In genomic region chr6:90606538-90606937, GRCm38 (mm10) we compare ENCODE assay signal across 8 mouse cellular contexts. TPM values are rescaled to one million over a fixed set of nuclear protein-coding genes. Genes with fewer than 3 reads are reported as not detected.
A peak's percentile ranks its signal among the peaks of the same experiment; 100 is the strongest.
DNase-seq lines count a peak whose midpoint lies in the region; ATAC-seq lines count a peak whose summit lies in the region.

No protein-coding gene starts in this region.

- H3K9ac ChIP-seq in midbrain, embryonic 11.5 days (ENCODE audit: low read length): no peak overlapping the region
- no peak overlapping the region for H3K9ac ChIP-seq in midbrain, embryonic 13.5 days (replicated peaks)
- H3K9ac ChIP-seq in hindbrain, embryonic 14.5 days: no peak overlapping the region
- H3K9ac ChIP-seq in limb, embryonic 11.5 days (ENCODE audit: low read length): no peak overlapping the region
- no peak overlapping the region for H3K9ac ChIP-seq in neural tube, embryonic 11.5 days (ENCODE audit: low read length)

- no peak overlapping the region for H3K4me3 ChIP-seq in midbrain, embryonic 11.5 days (ENCODE audit: low read depth, low read length)
- H3K4me3 ChIP-seq in midbrain, embryonic 13.5 days (replicated peaks): no peak overlapping the region
- H3K4me3 ChIP-seq in hindbrain, embryonic 14.5 days (replicated peaks; ENCODE audit: low read length): no peak overlapping the region
- H3K4me3 ChIP-seq in limb, embryonic 11.5 days (ENCODE audit: low read depth, low read length): no peak overlapping the region
- no peak overlapping the region for H3K4me3 ChIP-seq in neural tube, embryonic 11.5 days (ENCODE audit: low read depth, low read length)

- H3K4me2 ChIP-seq in midbrain, embryonic 11.5 days: no peak overlapping the region
- H3K4me2 ChIP-seq in midbrain, embryonic 13.5 days (replicated peaks): no peak overlapping the region
- H3K4me2 ChIP-seq in hindbrain, embryonic 14.5 days (replicated peaks): 0 out of 2 replicates have a peak overlapping the region, but pooled peaks have one; percentile 5
- H3K4me2 ChIP-seq in limb, embryonic 11.5 days (ENCODE audit: low read depth, severe bottlenecking): no peak overlapping the region
- no peak overlapping the region for H3K4me2 ChIP-seq in neural tube, embryonic 11.5 days (ENCODE audit: low read depth)

- H3K27ac ChIP-seq in midbrain, embryonic 11.5 days (ENCODE audit: low read depth, low read length): no peak overlapping the region
- no peak overlapping the region for H3K27ac ChIP-seq in midbrain, embryonic 13.5 days
- no peak overlapping the region for H3K27ac ChIP-seq in hindbrain, embryonic 14.5 days
- H3K27ac ChIP-seq in limb, embryonic 11.5 days (replicated peaks; ENCODE audit: low read depth, low read length): no peak overlapping the region
- no peak overlapping the region for H3K27ac ChIP-seq in neural tube, embryonic 11.5 days (ENCODE audit: low read depth, low read length)

- H3K27me3 ChIP-seq in midbrain, embryonic 11.5 days (ENCODE audit: control insufficient read depth, insufficient read depth, low read length): peaks cover 10% of the 10 kb centered on the region
- H3K27me3 ChIP-seq in midbrain, embryonic 13.5 days: peaks cover 17% of the 10 kb centered on the region
- no peaks in the 10 kb centered on the region for H3K27me3 ChIP-seq in hindbrain, embryonic 14.5 days (ENCODE audit: control insufficient read depth, insufficient read depth, low read length)
- no peaks in the 10 kb centered on the region for H3K27me3 ChIP-seq in limb, embryonic 11.5 days (ENCODE audit: control insufficient read depth, insufficient read depth, low read length)
- H3K27me3 ChIP-seq in neural tube, embryonic 11.5 days (ENCODE audit: control insufficient read depth, insufficient read depth, low read length): no peaks in the 10 kb centered on the region

- no peak for ATAC-seq in midbrain, embryonic 11.5 days (ENCODE audit: low FRiP score)
- ATAC-seq in midbrain, embryonic 13.5 days: no peak
- no peak for ATAC-seq in hindbrain, embryonic 14.5 days (ENCODE audit: low FRiP score)
- no peak for ATAC-seq in limb, embryonic 11.5 days (ENCODE audit: insufficient number of reproducible peaks, low FRiP score, low TSS enrichment, low read depth)
- ATAC-seq in neural tube, embryonic 11.5 days (ENCODE audit: insufficient read depth, low FRiP score, low TSS enrichment): no peak

- DNase-seq in midbrain, embryonic 11.5 days (ENCODE audit: low spot score, missing footprints): peak; percentile 96
- peak; percentile 49 to 65 for DNase-seq in adrenal gland, adult 18-20 months (ENCODE audit: low spot score in 2 of 2)
- peak; percentile 74 for DNase-seq in embryo, embryonic 9.5 days (ENCODE audit: extremely low spot score)
- peak; percentile 84 for DNase-seq in hindbrain, embryonic 14.5 days (ENCODE audit: low spot score)
- DNase-seq in limb, embryonic 11.5 days (ENCODE audit: low spot score): peak; percentile 85
- peak; percentile 77 for DNase-seq in neural tube, embryonic 11.5 days (ENCODE audit: low spot score)
- DNase-seq in thymus, postnatal 25 days: peak; percentile 78

- no peaks in the 10 kb centered on the region for H3K9me3 ChIP-seq in midbrain, embryonic 11.5 days (ENCODE audit: control insufficient read depth, low read length)
- H3K9me3 ChIP-seq in midbrain, embryonic 13.5 days: no peaks in the 10 kb centered on the region
- no peaks in the 10 kb centered on the region for H3K9me3 ChIP-seq in hindbrain, embryonic 14.5 days (ENCODE audit: control insufficient read depth, low read length)
- no peaks in the 10 kb centered on the region for H3K9me3 ChIP-seq in limb, embryonic 11.5 days (ENCODE audit: control insufficient read depth, low read length)
- no peaks in the 10 kb centered on the region for H3K9me3 ChIP-seq in neural tube, embryonic 11.5 days (ENCODE audit: control insufficient read depth, low read length)

- peaks cover 8% of the 10 kb centered on the region for H3K4me1 ChIP-seq in midbrain, embryonic 11.5 days (ENCODE audit: control insufficient read depth, insufficient read depth, low read length)
- peaks cover 13% of the 10 kb centered on the region for H3K4me1 ChIP-seq in midbrain, embryonic 13.5 days (replicated peaks)
- H3K4me1 ChIP-seq in hindbrain, embryonic 14.5 days (replicated peaks; ENCODE audit: control insufficient read depth, insufficient read depth, low read length): peaks cover 11% of the 10 kb centered on the region; the same call in 1 of the 2 replicates
- peaks cover 3% of the 10 kb centered on the region; the same call in 1 of the 2 replicates for H3K4me1 ChIP-seq in limb, embryonic 11.5 days (ENCODE audit: control insufficient read depth, insufficient read depth, low read length)
- H3K4me1 ChIP-seq in neural tube, embryonic 11.5 days (ENCODE audit: control insufficient read depth, insufficient read depth, low read length): no peaks in the 10 kb centered on the region

- no peaks in the 10 kb centered on the region for H3K36me3 ChIP-seq in midbrain, embryonic 11.5 days (ENCODE audit: control insufficient read depth, insufficient read depth, low read length)
- H3K36me3 ChIP-seq in midbrain, embryonic 13.5 days: no peaks in the 10 kb centered on the region
- H3K36me3 ChIP-seq in hindbrain, embryonic 14.5 days (replicated peaks; ENCODE audit: control insufficient read depth, insufficient read depth): no peaks in the 10 kb centered on the region
- no peaks in the 10 kb centered on the region for H3K36me3 ChIP-seq in limb, embryonic 11.5 days (ENCODE audit: control insufficient read depth, insufficient read depth, low read length)
- no peaks in the 10 kb centered on the region for H3K36me3 ChIP-seq in neural tube, embryonic 11.5 days (ENCODE audit: control insufficient read depth, insufficient read depth, low read length)

- WGBS in midbrain, embryonic 11.5 days: 29% methylated on average over 7 of the region's 7 CpGs
- 28% methylated on average over 7 of the region's 7 CpGs for WGBS in midbrain, embryonic 13.5 days
- 28% methylated on average over 7 of the region's 7 CpGs for WGBS in hindbrain, embryonic 14.5 days
- WGBS in limb, embryonic 11.5 days: 24% methylated on average over 7 of the region's 7 CpGs
- 15% methylated on average over 7 of the region's 7 CpGs for WGBS in neural tube, embryonic 11.5 days

RNA-seq across cellular contexts. Expression of gene Slc41a3, which starts 2.0 kb away (rescaled TPM):
- 2.7 and 3.0 TPM in 2 replicates for polyA plus RNA-seq in midbrain, embryonic 11.5 days (2014; fragmentation: Nextera tagmentation; extraction: Ambion mirVana)
- 3.3 and 3.6 TPM in 2 replicates for polyA plus RNA-seq in midbrain, embryonic 13.5 days (2015; fragmentation: Nextera tagmentation; extraction: Ambion mirVana)
- 10 to 100 TPM; 29.1 to 67.6 TPM for total RNA-seq in adrenal gland, adult 18-20 months (2021)
- polyA plus RNA-seq in hindbrain, embryonic 14.5 days (2014; fragmentation: Nextera tagmentation; extraction: Ambion mirVana): 6.9 and 7.8 TPM in 2 replicates
- 2.0 and 2.2 TPM in 2 replicates for polyA plus RNA-seq in limb, embryonic 11.5 days (2014; fragmentation: Nextera tagmentation; extraction: Ambion mirVana)
- 2.7 and 3.1 TPM in 2 replicates for polyA plus RNA-seq in neural tube, embryonic 11.5 days (2014; fragmentation: Nextera tagmentation; extraction: Ambion mirVana)
